Mouse (Mus musculus) midbrain, postnatal 0 days (tissue): ENCODE measurements at regions not wholly inside any gene's neighbourhood (a gene's known extent, or its start where the extent isn't known, plus 50 kb on each side); places are given as distances from the start of the nearest gene placed in this dataset.

ENCODE experiments used
- ATAC-seq: fragments of 200-750 bp; cut with Nextera tagmentation; 2 replicates; pipeline ENCODE4 v1.8.0; 2017; ENCODE audit warnings: moderate number of reproducible peaks, mild to moderate bottlenecking, moderate TSS enrichment, moderate library complexity; ENCODE audit not compliant: low FRiP score
- DNase-seq: peaks from one replicate; pipeline ENCODE4 v3.0.0-alpha.2; 2015; ENCODE audit warnings: low spot score
- H3K27ac ChIP-seq: fragments of 300-500 bp; sonication (generic); 2 replicates; pipeline ENCODE4 v1.5.1; 2014; ENCODE audit warnings: low read depth, mild to moderate bottlenecking, low read length, mixed read lengths
- H3K27me3 ChIP-seq: fragments of 300-500 bp; sonication (generic); 2 replicates; pipeline ENCODE4 v1.6.1; 2014; ENCODE audit warnings: low read length, control low read depth, mixed read lengths; ENCODE audit not compliant: insufficient read depth
- H3K36me3 ChIP-seq: fragments of 300-500 bp; sonication (generic); 2 replicates; pipeline ENCODE4 v1.6.1; 2014; ENCODE audit warnings: low read length, control low read depth, mixed read lengths; ENCODE audit not compliant: insufficient read depth
- H3K4me1 ChIP-seq: fragments of 300-500 bp; sonication (generic); 2 replicates; pipeline ENCODE4 v1.6.1; 2014; ENCODE audit warnings: mild to moderate bottlenecking, control low read depth, antibody characterized with exemption, low read length, mixed read lengths; ENCODE audit not compliant: insufficient read depth
- H3K4me2 ChIP-seq: fragments of 300-500 bp; sonication (generic); 2 replicates; pipeline ENCODE4 v1.6.1; 2014; ENCODE audit warnings: low read depth, mild to moderate bottlenecking, low read length, mixed read lengths; ENCODE audit not compliant: poor library complexity, severe bottlenecking
- H3K4me3 ChIP-seq: fragments of 300-500 bp; sonication (generic); 2 replicates; pipeline ENCODE4 v1.5.1; 2014; ENCODE audit warnings: low read depth, mild to moderate bottlenecking, low read length, moderate library complexity
- H3K9ac ChIP-seq: fragments of 300-500 bp; sonication (generic); replicated peaks from 2 replicates; pipeline ENCODE4 v1.6.1; 2014; ENCODE audit warnings: mild to moderate bottlenecking, low read length, moderate library complexity, mixed read lengths; ENCODE audit not compliant: poor library complexity, severe bottlenecking
- H3K9me3 ChIP-seq: fragments of 300-500 bp; sonication (generic); 2 replicates; pipeline ENCODE4 v1.6.1; 2016; ENCODE audit warnings: low read length, control low read depth
- CTCF ChIP-seq: IDR thresholded peaks from 2 replicates; pipeline ENCODE4 v1.5.1; 2016; ENCODE audit warnings: antibody characterized with exemption, mild to moderate bottlenecking
- WGBS: fragments of 180-500 bp; shearing (Covaris S2); extraction: QIAGEN DNeasy Blood & Tissue Kit; methylation state at CpG from one replicate; pipeline ENCODE4 v1.1.7; 2014; 5-methylcytosine and 5-hydroxymethylcytosine counted together

GRCm38 (mm10) chr12:93677478-93677877 lies 1828.5 kb upstream of the Sel1l start:
- H3K27me3 ChIP-seq = no peaks in the 10 kb centered on the region
- no peaks in the 10 kb centered on the region for H3K36me3 ChIP-seq
- 96% methylated on average over 1 of the region's 1 CpGs for WGBS
- DNase-seq = no peak
- H3K4me1 ChIP-seq = no peaks in the 10 kb centered on the region
- no peak overlapping the region for H3K4me3 ChIP-seq
- H3K9ac ChIP-seq = no peak overlapping the region
- no peak for ATAC-seq
- no peak overlapping the region for H3K27ac ChIP-seq
- H3K4me2 ChIP-seq = no peak overlapping the region
- H3K9me3 ChIP-seq = no peaks in the 10 kb centered on the region
- TF ChIP-seq CTCF = no peak

GRCm38 (mm10) chr12:93675032-93675431 lies 1826.1 kb upstream of the Sel1l start:
- H3K4me2 ChIP-seq = no peak overlapping the region

GRCm38 (mm10) chr12:93669211-93669610 lies 1820.3 kb upstream of the Sel1l start:
- no peaks in the 10 kb centered on the region for H3K27me3 ChIP-seq
- 60% methylated on average over 2 of the region's 2 CpGs for WGBS
- no peak overlapping the region for H3K4me2 ChIP-seq
- H3K4me1 ChIP-seq = no peaks in the 10 kb centered on the region
- H3K9ac ChIP-seq = no peak overlapping the region
- no peak for DNase-seq
- H3K36me3 ChIP-seq = no peaks in the 10 kb centered on the region
- ATAC-seq = no peak
- TF ChIP-seq CTCF = no peak
- no peak overlapping the region for H3K27ac ChIP-seq
- H3K9me3 ChIP-seq = no peaks in the 10 kb centered on the region
- no peak overlapping the region for H3K4me3 ChIP-seq

More at GRCm38 (mm10) chr12:93675032-93675431, 1826.1 kb upstream of the Sel1l start:
- Histone ChIP-seq H3K36me3 (no peaks in the 10 kb centered on the region), H3K9ac (no peak overlapping the region), H3K9me3 (no peaks in the 10 kb centered on the region), H3K27ac (no peak overlapping the region), H3K4me3 (no peak overlapping the region), H3K27me3 (no peaks in the 10 kb centered on the region), H3K4me1 (no peaks in the 10 kb centered on the region)
- DNase-seq (no peak), ATAC-seq (no peak)
- no peak for TF ChIP-seq CTCF

- WGBS = 50% methylated on average over 1 of the region's 1 CpGs
- DNase-seq (no peak), ATAC-seq (no peak)
- Histone ChIP-seq H3K4me1 (no peaks in the 10 kb centered on the region), H3K9ac (no peak overlapping the region), H3K27ac (no peak overlapping the region), H3K27me3 (no peaks in the 10 kb centered on the region), H3K4me2 (no peak overlapping the region), H3K4me3 (no peak overlapping the region), H3K9me3 (no peaks in the 10 kb centered on the region), H3K36me3 (no peaks in the 10 kb centered on the region)
- no peak for TF ChIP-seq CTCF
These were observed 1817.8 kb upstream of the Sel1l start for GRCm38 (mm10) chr12:93666799-93667198.
